Mouse (Mus musculus) bone marrow macrophage, adult 2 months (primary cell): ENCODE data around the gene Gm49486. TPM values are rescaled to one million over a fixed set of nuclear protein-coding genes. Genes with fewer than 3 reads are reported as not detected.
"Not testable (repeated sequence)": the region's sequence is repeated elsewhere in the genome, so short reads cannot be mapped to it uniquely, and the experiment has no call there.

ENCODE experiments used
- H3K27ac ChIP-seq: 2 replicates; pipeline ENCODE4 v1.5.1; 2012; ENCODE audit warnings: low read depth, low read length; ENCODE audit not compliant: insufficient read depth
- H3K4me1 ChIP-seq: 2 replicates; pipeline ENCODE4 v1.6.1; 2012; ENCODE audit warnings: low read length; ENCODE audit not compliant: control insufficient read depth, insufficient read depth
- H3K4me3 ChIP-seq: 2 replicates; pipeline ENCODE4 v1.5.1; 2012; ENCODE audit warnings: mild to moderate bottlenecking, low read length, moderate library complexity; ENCODE audit not compliant: insufficient read depth
- CTCF ChIP-seq: IDR thresholded peaks from 2 replicates; pipeline ENCODE4 v1.5.1; 2012; ENCODE audit warnings: low read depth, mild to moderate bottlenecking, low read length, moderate library complexity
- POLR2A ChIP-seq: IDR thresholded peaks from 2 replicates; pipeline ENCODE4 v1.6.1; 2012; ENCODE audit warnings: mild to moderate bottlenecking, low read depth, low read length, borderline replicate concordance
- polyA plus RNA-seq: library from polyadenylated mRNA; stranded (reverse); fragments of >200 nt; gene quantifications from 2 replicates; pipeline ENCODE4 v1.2.4, GENCODE M21; 2012; ENCODE audit not compliant: missing spikeins, insufficient read depth, insufficient read length

The Gm49486 gene
- polyA plus RNA-seq, 1 experiment, result not detected

DNA sequence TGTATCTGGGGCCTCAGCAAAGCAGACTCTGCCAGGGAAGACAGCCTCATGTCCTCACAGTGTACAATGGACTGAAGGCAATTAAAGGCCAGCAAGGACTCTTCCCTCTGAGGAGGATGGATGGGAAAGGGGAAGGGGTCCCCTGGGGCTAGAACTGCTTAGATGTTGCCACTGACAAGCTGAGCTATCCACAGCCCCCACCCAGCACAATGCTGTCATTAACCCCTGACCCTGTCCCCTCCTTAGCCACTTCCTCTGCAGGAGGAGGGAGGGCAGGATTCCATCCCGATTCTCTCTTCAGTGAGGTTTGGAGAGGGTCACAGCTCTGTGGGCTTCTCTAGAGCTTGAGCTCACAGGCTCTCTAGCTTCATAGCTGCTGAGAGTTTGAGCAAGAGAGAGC, 9.6 kb upstream of the Gm49486 start:
- no peak overlapping the region for H3K4me3 ChIP-seq
- no peak overlapping the region for H3K27ac ChIP-seq
- no peak for TF ChIP-seq CTCF
- no peaks in the 10 kb centered on the region for H3K4me1 ChIP-seq

DNA sequence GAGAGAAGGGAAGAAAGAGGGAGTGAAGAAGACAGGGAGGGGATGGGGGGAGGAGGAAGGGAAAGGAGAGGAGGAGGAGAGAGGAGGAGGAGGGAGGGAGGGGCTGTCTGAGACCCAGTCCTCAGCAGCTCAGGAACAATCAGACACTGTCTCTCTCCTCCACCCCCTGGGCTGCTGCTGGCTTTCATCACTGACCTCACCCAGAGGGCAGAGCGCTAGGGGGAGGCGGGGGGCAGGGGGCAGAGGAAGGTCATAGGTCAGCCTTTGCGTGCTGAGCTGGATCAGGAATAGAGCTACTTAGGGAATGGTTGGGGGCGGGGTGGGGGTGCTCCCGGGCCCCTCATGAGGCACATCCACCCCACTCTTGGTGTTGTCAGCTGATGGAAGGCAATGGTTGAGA, 5.5 kb upstream of the Gm49486 start:
- H3K27ac ChIP-seq, result no peak overlapping the region
- no peak overlapping the region for H3K4me3 ChIP-seq
- TF ChIP-seq POLR2A, result no peak
- no peak for TF ChIP-seq CTCF
- no peaks in the 10 kb centered on the region for H3K4me1 ChIP-seq

DNA sequence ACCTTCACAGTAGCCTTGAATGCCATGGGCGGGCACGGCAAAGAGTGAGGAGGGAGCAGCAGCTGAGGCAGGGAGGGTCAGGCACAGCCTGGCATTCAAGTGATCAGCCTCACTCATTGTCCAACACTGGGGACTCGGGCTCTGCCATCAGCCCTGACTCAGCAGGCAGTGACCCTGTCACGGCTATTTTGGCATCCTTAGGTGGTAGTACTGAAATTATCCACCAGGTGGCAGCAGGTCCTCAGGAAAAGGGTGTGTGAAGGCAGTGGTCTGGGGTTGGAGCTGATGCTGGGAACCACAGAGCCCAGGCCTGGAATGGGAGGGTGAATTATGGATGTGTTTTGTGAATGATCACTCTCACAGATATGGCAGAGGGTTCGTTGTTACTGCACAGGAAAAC, 4.5 kb upstream of the Gm49486 start:
- peaks cover 1% of the 10 kb centered on the region; the same call in 1 of the 2 replicates for H3K4me1 ChIP-seq
- no peak overlapping the region for H3K27ac ChIP-seq
- peak; percentile 84 for TF ChIP-seq CTCF
- no peak for TF ChIP-seq POLR2A
- no peak overlapping the region for H3K4me3 ChIP-seq

DNA sequence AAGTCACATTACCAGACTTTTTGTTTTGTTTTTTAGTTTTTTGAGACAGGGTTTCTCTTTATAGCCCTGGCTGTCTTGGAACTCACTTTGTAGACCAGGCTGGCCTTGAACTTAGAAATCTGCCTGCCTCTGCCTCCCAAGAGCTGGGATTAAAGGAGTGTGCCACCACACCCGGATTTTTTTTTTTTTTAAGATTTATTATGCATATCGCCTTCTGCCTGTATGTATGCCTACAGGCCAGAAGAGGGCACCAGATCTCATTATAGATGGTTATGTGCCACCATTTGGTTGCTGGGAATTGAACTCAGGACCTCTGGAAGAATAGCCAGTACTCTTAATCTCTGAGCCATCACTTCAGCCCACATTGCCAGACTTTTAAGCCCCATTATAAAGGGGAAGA, 3.4 kb upstream of the Gm49486 start:
- not testable (repeated sequence) for H3K4me1 ChIP-seq, H3K4me3 ChIP-seq, H3K27ac ChIP-seq

DNA sequence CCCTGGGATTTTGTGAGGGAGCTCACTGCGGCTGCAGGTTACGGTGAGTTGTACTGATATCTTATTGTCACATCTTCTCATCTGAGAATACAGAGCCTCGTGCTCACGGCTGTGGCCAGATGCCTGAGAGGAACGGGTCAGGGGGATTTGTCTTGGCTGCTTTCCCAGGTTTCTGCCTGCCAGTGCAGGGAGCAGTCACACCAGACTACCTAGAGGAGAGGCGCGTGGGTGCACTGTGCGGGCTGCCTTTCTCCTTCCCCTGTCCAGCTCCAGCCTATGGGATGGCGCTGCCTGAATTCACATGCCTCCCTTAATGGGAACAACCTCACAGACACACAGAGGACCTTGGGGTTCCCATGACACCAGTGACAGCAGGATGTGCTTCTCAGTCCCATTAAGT, 6.1 kb downstream of the Gm49486 start:
- H3K27ac ChIP-seq, result no peak overlapping the region
- TF ChIP-seq CTCF, result no peak
- peaks cover 3% of the 10 kb centered on the region for H3K4me1 ChIP-seq
- no peak overlapping the region for H3K4me3 ChIP-seq

DNA sequence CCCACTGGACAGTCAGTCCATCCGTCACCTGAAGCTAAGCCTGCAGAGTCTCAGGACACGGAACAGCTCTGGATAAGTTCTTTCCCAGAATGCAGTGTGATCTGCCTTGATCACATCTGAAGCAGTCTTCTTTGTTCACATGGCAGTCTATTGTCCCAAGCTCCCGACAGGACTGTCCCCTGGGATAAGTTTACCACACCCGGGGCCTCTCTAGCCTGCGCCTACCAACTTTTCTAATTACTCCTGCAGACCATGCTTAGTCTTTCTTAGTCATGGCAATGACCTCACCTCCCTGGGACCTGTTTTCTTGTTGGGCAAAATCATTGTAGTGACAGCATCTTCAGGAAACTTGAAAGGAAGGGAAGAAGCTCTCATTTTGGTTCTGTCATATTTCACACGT, 8.8 kb downstream of the Gm49486 start:
- Histone ChIP-seq H3K4me3 (no peak overlapping the region), H3K4me1 (peaks cover 4% of the 10 kb centered on the region), H3K27ac (no peak overlapping the region)
- TF ChIP-seq POLR2A, result no peak
- TF ChIP-seq CTCF, result no peak

DNA sequence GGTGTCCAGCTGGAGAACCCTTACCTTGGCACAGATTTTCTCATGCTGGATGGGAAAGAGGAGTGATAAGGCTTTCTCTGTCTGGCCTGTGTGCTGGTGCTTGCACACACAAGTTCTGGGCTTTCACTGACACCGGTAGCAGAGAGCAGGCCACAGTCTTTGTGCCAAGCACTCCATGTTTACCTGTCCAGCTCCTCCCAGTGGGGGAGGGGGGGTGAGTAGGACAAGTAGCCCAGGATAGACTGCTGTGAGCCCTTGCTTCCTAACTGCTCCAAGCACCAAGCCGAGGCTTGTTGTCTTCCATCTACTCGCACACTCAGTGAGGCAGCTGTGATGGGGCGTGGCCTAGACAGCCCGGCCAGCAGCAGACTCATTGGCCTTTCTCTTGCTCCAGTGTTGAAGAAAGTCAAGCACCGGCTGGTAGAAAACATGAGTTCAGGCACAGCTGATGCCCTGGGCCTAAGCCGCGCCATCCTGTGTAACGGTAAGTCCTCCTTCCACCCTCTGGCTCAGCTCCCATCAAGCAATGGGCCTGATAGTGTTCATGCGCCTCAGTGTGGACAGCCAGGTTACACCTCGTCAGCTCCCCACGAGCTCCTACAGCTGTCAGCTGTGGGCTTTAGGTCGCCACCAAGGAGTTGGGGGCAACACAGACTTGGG, 13.5 kb downstream of the Gm49486 start:
- peaks cover 23% of the 10 kb centered on the region for H3K4me1 ChIP-seq
- peak overlapping the region; percentile 78 for H3K27ac ChIP-seq
- H3K4me3 ChIP-seq, result no peak overlapping the region
- TF ChIP-seq CTCF, result no peak
- no peak for TF ChIP-seq POLR2A

DNA sequence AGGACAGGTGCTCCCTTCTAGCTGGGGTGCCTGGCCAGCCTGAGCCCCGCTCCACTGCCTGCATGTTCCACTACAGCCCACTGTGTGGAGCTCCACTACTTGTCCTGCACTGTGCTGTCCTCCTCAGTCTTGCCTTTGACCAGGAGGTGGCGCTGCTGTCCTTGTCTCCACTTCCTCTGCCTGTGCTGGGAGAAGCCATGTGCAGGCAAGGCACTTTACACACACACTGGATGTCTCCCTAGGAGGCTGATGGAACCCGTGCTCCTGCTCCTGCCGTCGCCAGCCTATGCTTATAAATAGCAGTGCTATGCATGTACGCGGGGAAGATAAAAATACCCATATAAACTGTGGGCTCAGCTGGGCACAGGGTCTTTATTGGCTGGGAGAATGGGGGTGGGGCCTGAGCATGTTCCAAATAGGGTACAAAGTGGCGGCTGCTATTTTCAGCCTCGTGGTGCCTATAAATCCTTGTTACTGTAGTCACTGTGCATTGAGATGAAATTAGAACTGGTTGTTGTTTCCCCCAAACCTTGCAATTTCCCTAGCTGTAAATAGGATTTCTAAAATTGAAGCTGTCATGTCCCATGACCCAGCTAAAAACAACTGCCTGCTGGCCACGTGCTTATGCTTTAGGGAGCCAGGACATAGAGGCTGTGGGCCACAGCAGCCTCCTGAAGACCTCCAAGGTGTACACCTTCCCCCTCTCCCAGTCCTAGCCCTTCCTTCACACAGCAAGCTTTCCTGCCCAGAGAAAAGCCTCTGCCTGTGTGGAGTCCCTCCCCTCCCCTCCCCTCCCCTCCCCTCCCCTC, 14.2 kb downstream of the Gm49486 start:
- no peak overlapping the region for H3K4me3 ChIP-seq
- H3K27ac ChIP-seq, result peak overlapping the region; percentile 78
- no peak for TF ChIP-seq POLR2A
- TF ChIP-seq CTCF, result peak; percentile 99
- H3K4me1 ChIP-seq, result peaks cover 23% of the 10 kb centered on the region

DNA sequence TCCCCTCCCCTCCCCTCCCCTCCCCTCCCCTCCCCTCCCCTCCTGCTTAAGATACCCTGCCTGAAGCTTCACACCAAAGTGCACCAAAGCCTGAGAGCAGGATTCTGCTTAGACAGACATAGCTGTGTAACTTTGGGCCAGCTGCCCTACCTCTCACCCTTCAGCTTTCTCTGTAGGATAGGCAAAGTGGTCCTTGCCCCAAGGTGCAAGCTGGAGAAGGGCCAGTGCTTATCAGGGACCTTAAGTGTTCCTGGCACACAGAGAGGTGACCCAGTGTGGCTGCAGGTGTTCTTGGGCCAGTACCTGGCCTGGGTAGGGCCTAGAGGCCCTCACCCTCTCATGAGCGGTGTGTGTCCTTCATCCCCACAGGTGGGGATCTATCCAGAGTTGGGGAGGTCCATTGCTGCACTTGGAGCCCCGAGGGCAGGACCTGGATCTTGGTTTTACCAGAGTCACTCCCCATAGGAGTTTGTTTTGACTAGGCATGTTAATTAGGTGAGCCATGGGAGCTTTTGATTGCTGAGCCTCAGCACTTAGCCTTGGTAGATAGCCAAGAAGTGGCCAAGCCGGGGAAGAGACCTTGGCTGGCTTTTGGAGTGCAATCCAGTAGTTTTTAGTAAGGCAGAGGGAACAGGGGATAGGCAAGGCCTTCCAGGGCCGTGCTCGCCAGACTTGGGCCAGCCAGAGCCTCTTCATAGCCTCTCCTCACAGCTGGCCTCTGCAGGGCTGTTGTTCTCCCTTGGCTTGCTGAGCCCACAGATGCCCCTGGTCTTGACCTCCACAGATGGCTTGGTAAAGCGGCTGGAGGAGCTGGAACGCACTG, 15.1 kb downstream of the Gm49486 start:
- peaks cover 23% of the 10 kb centered on the region for H3K4me1 ChIP-seq
- peak overlapping the region; percentile 29; the same call in 1 of the 2 replicates for H3K27ac ChIP-seq
- no peak overlapping the region for H3K4me3 ChIP-seq
- no peak for TF ChIP-seq CTCF
- TF ChIP-seq POLR2A, result no peak; the same call in 1 of the 2 replicates

DNA sequence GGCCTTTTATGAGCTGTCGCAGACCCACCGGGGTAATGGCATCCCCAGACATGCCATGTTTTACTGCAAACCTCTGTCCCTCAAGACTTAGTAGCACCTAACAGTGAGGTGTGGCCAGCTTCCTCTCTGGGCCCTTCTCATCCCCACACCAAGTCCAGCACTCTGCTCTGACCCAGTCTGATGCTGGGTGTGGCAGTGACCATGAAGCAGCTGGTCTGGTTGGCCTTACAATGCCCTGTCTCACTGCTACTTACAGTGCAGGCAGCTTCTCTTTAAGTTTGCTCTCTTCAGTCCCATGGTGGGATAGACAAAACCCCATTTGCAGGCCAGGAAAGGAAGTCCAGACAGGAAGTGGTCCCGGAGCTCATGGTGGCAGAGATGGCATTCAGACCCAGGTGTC, 16.1 kb downstream of the Gm49486 start:
- TF ChIP-seq POLR2A, result no peak
- no peak for TF ChIP-seq CTCF
- Histone ChIP-seq H3K4me1 (peaks cover 23% of the 10 kb centered on the region), H3K4me3 (no peak overlapping the region), H3K27ac (no peak overlapping the region)
